Mouse (Mus musculus): ENCODE data around the gene Zbtb9.

The Zbtb9 gene

GRCm38 (mm10) chr17:27011998-27012672, 39.2 kb downstream of the Zbtb9 start:
- peak; percentile 49 to 57 for DNase-seq (ENCODE audit: low spot score in 2 of 2)

GRCm38 (mm10) chr17:27012909-27013308, 39.9 kb downstream of the Zbtb9 start:
- no peak for DNase-seq (ENCODE audit: low spot score in 2 of 2)

GRCm38 (mm10) chr17:27017564-27018499, 44.9 kb downstream of the Zbtb9 start:
- DNase-seq (ENCODE audit: low spot score in 2 of 2) = peak; percentile 79 to 91

- DNase-seq (ENCODE audit: low spot score in 2 of 2) = no peak
Observed at GRCm38 (mm10) chr17:27018555-27019196, 45.7 kb downstream of the Zbtb9 start.

GRCm38 (mm10) chr17:27021076-27021475, 48.1 kb downstream of the Zbtb9 start:
- DNase-seq (ENCODE audit: low spot score in 2 of 2) = no peak

GRCm38 (mm10) chr17:27021736-27022135, 48.8 kb downstream of the Zbtb9 start:
- DNase-seq (ENCODE audit: low spot score in 2 of 2) = no peak

- DNase-seq (ENCODE audit: low spot score in 2 of 2) = no peak
Observed at GRCm38 (mm10) chr17:27023342-27023741, 50.4 kb downstream of the Zbtb9 start.

GRCm38 (mm10) chr17:27025326-27025902, 52.4 kb downstream of the Zbtb9 start:
- DNase-seq (ENCODE audit: low spot score in 2 of 2) = no peak

- no peak for DNase-seq (ENCODE audit: low spot score in 2 of 2)
Observed at GRCm38 (mm10) chr17:27025951-27026350, 53.0 kb downstream of the Zbtb9 start.

- DNase-seq (ENCODE audit: low spot score in 2 of 2) = peak; percentile 62 to 63
Observed at GRCm38 (mm10) chr17:27027460-27028283, 54.7 kb downstream of the Zbtb9 start.

- DNase-seq (ENCODE audit: low spot score in 2 of 2) = peak; percentile 86 to 89
Observed at GRCm38 (mm10) chr17:27028284-27028795, 55.4 kb downstream of the Zbtb9 start.

GRCm38 (mm10) chr17:27028909-27029308, 55.9 kb downstream of the Zbtb9 start, which contains the start of gene Bak1:
Bak1 (minus strand) TSS chr17:27029009.
- DNase-seq (ENCODE audit: low spot score in 2 of 2) = no peak

GRCm38 (mm10) chr17:27029431-27029830, 56.5 kb downstream of the Zbtb9 start:
- no peak for DNase-seq (ENCODE audit: low spot score in 2 of 2)

GRCm38 (mm10) chr17:27030896-27031295, 57.9 kb downstream of the Zbtb9 start:
- DNase-seq (ENCODE audit: low spot score in 2 of 2) = no peak

GRCm38 (mm10) chr17:27032328-27032727, 59.4 kb downstream of the Zbtb9 start:
- DNase-seq (ENCODE audit: low spot score in 2 of 2) = no peak

- DNase-seq (ENCODE audit: low spot score in 2 of 2) = peak; percentile 39 to 72
Observed at GRCm38 (mm10) chr17:27032869-27033268, 59.9 kb downstream of the Zbtb9 start.

GRCm38 (mm10) chr17:27036465-27036864, 63.5 kb downstream of the Zbtb9 start:
- no peak for DNase-seq (ENCODE audit: low spot score in 2 of 2)

- no peak for DNase-seq (ENCODE audit: low spot score in 2 of 2)
Observed at GRCm38 (mm10) chr17:27038335-27039050, 65.5 kb downstream of the Zbtb9 start.

GRCm38 (mm10) chr17:27039432-27040102, 66.6 kb downstream of the Zbtb9 start:
- DNase-seq (ENCODE audit: low spot score in 2 of 2) = no peak

All from thymus, postnatal 10 days (tissue).